Mouse (Mus musculus) yolk sac, embryonic 10.5 days (tissue): ENCODE measurements around the gene Cabcoco1.

Experiments
- DNase-seq: peaks from one replicate; pipeline ENCODE4 v3.0.0-alpha.2; 2017; ENCODE audit warnings: low spot score

Gene Cabcoco1

DNA sequence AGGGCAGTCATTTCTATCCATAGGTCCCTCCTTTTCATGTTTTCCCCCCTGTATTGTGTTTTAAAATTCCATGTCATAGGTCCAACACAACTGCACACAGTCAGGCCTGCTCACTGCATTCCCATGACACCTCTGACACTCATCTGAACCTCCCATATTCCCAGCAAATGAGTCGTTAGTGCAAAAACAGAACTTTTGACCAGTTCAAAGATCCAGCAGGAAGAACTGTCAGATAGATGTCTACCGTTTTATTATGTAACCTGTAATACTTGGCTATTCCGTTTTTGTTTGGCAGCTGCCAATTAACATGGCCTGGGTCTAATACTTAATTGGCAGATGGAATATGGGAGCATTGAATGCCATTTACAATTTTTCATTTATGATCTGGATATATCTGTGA is 34.0 kb downstream of the Cabcoco1 start:
- no peak for DNase-seq

DNA sequence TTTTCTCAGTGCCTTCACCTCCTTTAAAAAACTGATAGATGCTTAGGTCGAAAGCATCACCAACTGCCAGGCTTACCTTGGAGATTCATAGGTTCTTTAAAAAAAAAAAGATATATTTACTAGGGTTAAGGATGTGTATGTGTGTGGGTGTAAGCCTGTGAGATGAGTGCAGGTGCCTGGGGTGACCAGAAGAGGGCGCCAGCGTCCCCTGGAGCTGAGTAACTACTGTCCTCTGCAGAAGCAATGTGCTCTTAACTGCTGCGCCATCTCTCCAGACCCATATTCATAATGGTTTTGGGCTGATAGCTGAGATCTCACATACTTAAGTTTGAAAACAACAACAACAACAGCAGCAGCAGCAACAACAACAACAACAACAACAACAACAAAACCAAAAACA is 35.5 kb downstream of the Cabcoco1 start:
- no peak for DNase-seq

- no peak for DNase-seq
Measured at GRCm38 (mm10) chr10:68504586-68505152, 37.0 kb downstream of the Cabcoco1 start.

GRCm38 (mm10) chr10:68501067-68501466 is 40.6 kb downstream of the Cabcoco1 start:
- DNase-seq, result no peak

DNA sequence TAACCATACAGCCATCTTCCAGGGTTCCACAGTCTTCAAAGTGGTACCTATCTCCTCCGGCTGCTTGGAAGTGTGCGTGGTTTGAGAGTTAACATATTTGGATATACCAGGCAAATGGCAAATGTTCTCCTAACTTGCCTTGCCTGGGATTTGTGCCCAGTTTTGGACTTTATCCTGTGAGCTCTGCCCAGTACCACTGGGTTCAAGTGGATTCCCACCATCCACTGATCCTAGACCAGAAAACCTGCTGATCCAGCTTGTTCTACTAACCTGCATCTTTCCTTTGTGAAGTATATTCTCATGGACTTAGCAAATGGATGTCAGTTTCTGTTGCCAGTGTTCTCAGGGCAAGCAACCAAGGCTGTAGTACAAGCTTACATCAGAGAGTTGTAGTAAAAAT is 46.5 kb downstream of the Cabcoco1 start:
- DNase-seq, result no peak

GRCm38 (mm10) chr10:68491557-68491956 is 50.1 kb downstream of the Cabcoco1 start:
- no peak for DNase-seq

DNA sequence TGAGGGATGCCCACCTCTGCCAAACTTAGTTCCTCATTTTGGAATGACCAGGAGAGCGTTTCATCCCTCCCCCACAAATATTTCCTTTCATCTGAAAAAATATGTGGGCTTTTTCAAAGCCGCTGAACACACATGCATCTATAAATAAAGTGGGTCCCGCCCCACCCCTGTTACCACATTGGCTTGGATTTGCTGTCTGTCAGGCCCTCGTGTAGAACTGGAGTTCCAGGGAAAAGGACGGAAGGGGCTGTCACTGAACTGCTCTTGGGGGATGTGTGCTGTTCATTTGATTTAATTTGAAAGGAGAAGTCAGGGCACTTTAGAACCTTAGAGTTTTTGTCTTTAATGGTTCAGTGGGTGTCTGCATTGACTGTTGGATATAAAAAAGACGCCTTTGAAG is 50.9 kb downstream of the Cabcoco1 start:
- no peak for DNase-seq

DNA sequence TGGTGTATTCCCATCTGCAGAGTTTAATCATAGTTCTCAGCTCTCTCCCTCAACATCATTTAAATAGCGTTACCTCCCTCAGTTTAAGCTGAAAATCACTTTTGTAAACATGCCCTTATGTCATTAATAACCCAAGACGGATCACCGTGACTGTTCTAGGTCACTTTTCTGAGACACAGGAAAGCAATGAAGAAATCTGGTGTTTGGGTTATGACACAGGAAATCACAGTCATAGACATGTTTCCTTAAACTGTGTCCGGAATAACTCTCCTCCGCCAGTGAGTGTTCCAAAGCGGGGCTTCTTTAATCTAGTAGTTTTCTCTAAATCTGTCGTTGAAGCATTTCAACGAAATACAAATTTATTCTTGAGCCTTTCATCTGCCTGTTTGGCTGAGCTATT is 68.9 kb downstream of the Cabcoco1 start:
- no peak for DNase-seq

- no peak for DNase-seq
Measured at GRCm38 (mm10) chr10:68465737-68466327, 75.9 kb downstream of the Cabcoco1 start.

GRCm38 (mm10) chr10:68464943-68465342 is 76.8 kb downstream of the Cabcoco1 start:
- peak; percentile 43 for DNase-seq

DNA sequence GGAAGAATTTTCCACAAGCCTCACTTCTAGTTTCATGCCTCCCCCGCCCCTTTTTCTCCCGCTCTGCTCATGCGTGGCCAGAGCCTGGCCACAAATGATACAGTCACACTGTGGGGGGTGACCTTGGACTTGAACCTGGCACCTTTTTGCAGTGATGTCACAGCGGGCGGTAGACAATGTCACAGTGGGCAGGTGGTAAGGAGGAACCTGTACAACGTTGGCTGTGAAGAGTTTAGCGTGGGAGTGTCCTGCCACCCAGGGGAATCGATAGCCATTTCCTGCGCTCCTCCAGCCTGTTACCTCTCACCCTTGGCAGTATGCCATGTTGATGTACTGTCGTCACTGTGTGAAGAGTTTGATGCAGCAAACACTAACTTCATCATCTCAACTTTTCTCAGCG is 81.9 kb downstream of the Cabcoco1 start:
- no peak for DNase-seq

DNA sequence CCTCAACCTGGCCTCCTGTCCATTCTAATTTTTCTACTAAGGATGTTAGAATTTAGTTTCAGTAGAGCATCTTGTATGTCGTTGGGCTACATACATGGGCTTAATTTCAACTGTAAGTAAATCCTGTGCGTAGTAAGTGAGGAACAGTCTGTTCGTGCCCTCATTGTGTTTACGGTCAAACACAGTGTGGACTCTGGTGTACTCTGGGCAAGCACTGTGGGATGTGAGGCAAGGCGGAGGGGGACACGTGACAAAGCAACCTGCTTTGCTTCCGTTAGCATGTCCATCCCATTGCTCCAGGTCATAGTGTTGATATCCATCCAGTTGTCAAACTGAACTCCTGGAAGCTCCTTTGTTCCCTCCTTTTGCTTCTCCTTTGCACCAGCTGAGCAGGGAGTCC is 84.7 kb downstream of the Cabcoco1 start:
- DNase-seq, result no peak

GRCm38 (mm10) chr10:68454541-68454940 is 87.2 kb downstream of the Cabcoco1 start:
- no peak for DNase-seq

- DNase-seq, result peak; percentile 74
Measured at GRCm38 (mm10) chr10:68446797-68447125, 94.9 kb downstream of the Cabcoco1 start.

DNA sequence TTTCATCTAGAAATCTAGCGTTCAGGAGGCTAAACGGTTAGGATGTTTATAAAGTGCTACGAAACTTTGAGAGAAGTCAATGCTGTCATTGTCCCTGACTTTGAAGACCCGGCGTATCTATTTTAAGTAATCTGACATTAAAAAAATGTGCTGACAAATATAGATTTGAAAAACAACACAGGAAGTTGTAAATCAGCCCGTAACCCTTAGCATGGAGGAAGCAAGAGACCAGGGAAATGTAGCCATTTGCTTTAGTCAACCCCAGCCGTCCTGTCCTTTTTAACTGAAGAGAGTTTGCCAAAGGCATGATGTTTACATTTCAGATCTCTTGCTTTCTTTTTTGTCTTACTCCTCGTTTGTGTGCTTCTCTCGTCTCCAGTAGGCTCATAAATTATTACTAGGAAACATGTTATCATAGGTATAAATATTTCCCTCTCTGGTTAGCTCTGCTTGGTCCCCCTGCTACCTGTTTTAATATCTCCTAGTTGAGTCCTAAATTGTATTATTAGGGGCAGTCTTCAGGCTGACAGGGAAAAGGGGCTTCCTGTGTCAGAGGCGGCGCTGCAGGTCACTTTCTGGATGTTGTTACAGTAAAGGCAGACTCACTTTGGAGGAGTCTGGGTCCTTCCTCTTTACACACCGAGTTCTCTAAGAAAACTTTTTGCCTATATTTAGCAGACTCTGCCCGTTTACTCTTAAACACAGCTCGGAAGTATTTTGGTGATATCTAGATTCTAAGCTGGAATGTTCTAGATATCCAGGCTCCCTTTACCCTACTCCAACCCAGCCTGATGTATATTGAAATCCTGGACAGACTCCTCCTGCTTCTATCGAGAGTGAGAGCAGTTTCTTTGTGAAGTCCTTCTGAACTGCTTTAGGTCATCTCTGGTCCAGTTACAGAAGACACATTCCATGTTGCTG is 95.6 kb downstream of the Cabcoco1 start:
- DNase-seq, result peak; percentile 9

GRCm38 (mm10) chr10:68445244-68445811 is 96.4 kb downstream of the Cabcoco1 start:
- DNase-seq, result no peak

DNA sequence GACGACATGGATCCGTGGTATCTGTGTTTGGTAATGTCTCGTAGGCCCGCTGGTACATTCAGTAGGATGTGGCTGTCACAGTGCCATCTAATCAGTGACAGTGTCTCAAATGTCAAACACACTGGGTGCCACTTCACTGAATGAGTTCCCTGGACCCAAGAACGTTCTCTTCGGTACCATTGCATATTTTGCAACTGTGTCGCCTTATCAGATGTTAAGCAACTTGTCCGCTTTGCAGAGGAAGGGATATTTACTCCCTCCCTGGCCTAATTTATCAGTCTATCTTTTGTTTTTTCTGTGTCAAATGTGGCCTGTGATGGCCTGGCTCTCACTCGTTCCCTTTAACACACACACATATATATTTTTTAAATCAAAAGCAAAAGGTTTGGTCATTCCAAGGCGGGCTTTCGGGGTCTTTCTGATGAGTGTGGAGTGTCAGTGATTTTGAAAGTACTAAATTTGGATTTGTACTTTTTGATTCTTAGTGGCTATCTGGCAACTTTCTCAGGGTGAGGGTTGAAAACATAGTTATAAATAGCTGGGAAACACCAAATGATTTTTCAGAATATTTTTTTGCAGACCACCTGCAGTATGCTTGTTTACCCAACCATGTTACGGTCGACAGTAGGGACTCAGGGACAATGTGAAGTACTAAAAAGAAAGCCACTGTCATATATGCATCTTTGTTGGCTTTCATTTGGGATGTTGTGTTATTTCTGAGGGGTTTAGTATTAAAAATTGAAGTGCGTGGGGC is 97.2 kb downstream of the Cabcoco1 start:
- no peak for DNase-seq

DNA sequence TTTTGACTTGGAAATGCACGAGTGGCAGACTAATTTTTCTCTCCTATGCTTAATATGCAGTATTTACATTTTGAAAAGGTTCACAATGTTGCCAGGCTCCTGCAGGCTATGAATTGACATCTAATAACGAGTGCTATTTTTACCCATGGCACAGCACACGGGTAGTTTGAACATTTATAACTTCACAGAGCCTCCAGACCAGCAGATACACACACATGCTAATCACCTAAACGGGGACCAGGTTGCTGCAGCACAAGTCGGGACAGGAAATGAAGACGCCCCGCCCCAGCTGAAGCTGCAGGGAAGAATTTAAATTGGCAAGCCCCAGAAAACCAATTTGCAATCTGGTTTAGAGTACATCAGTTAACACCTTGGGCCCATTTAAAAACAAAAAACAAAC is 98.6 kb downstream of the Cabcoco1 start:
- no peak for DNase-seq

DNA sequence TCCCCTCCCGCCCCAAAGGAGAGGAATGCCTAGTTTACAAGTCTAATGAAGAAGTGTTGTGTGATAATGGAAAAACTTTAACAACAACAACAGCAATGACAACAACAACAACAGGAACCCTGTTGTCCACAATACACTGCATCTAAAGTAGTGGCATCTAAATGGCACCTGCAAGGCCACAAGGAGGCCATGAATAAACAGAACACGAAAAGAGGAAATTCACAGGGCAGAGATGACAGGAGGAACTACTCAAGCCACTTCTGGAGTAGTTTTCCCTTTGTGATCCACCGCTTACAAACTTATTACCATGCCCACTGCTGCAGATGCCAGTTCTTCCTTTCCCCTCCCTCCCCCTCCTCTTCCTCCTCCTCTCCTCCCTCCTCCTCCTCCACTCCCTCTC is 99.0 kb downstream of the Cabcoco1 start:
- no peak for DNase-seq

- DNase-seq, result no peak
Measured at GRCm38 (mm10) chr10:68441931-68442662, 99.6 kb downstream of the Cabcoco1 start.

DNA sequence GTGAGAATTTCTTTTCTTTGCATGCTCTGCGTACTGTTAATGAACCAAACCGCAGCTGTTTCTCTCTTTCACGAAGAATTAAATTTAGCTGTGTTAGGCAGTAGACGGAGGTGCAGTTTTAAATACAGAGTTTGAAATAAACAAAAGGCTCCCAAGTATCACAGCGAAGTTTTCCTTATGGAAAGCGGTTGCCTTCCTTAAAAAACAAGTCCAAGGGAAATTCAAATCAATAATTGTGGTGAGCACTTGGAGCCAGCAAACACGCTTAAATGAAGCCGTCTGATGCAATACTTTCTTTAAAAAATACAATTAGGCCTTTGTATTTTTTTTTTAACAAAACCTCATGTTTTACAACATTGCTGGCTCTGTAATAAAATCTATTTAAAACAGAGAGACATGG is 101.2 kb downstream of the Cabcoco1 start:
- no peak for DNase-seq

GRCm38 (mm10) chr10:68435754-68436153 is 105.9 kb downstream of the Cabcoco1 start:
- DNase-seq, result no peak
